Mouse (Mus musculus) testis, postnatal 14 days (tissue): ENCODE measurements around the gene Mn1.

Source experiments
- DNase-seq: peaks from one replicate; pipeline ENCODE4 v3.0.0; 2021; ENCODE audit warnings: low spot score

Mn1 gene

DNA sequence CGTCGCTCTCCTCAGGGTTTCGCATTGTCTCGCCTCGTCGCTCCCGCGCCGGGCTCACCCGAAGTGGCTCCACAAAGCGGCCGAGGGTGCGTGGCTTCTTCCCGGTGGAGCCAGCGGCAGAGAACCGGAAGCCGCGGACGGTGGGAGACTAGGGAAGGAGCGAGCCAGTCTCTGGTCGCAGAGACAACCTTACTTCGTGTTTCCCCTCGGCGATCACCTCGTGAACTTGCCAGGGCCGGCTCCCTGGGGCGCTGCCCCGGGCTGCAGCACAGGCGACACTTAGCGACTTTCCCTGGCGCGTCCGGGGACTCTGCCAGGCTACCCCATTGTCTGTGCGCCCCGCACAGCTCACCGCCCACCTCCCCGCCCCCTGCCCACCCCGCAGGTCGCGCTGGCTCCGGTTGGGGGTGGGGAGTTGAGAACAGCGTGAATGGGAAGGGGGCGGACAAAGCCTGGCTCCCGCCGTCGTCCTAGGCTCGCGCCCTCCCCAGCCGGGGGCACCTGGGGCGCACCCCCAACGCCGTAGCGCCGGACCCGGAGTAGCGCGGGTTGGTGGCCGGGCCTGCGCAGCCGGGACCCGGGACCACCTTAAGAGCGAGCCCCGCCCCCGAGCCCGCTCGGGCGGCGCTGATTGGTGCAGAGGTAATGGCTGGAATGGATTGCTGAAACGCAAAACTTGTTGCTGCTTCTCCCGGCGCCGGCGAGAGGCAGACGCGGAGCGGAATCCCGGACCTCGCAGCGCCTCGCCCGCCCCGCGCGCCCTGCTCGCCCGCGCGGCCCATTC is at the start of gene Mn1:
TSS of gene Mn1 (plus strand) at position 772 of the 784 bp plus-strand sequence.
- peak; percentile 78 for DNase-seq

DNA sequence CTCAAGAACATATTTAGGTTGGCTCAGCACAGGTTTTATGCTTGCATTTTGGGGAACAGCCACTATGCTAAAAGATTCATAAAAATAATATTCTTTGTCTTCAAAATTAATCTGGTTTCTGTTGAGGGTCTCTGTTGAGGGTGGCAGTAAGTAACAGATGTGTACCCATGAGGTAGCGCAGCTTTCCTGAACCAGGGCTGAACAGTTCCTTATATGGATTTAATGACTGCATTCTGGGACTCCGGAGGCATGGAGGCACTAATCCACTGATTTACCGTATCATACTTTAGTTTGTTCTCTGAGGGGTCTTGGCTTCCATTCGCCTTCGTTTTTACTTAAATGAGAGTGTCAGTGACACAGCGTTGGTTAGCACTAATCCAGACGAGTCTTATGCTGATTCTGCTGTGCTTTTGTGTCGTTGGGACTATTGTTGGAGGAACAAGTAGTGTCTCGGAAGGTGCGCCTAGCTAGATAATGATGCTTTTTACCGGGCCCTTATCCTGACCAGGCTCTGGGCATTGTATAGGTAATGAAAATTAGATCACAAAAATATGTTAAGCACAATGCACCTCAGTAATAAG is 49.1 kb upstream of the Mn1 start:
- no peak for DNase-seq

DNA sequence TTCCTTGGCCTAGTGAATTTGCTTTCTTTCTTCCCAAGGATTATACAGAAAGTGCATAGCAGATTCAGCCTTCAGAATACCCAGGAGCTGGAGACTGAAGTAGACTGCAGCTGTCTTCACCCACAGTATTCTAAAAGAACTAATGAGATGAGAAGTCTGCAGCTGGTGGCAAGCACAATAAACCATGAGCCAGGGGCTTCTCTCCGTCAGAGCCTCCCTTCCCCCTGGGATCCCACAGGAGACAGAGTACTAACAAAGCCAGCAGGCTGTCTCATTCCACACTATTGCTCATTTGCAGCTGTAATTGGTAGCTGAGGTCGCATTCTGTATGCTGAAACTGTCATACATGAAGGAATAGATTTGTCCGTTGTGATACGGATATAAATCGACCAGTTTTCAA is 48.6 kb upstream of the Mn1 start:
- no peak for DNase-seq

DNA sequence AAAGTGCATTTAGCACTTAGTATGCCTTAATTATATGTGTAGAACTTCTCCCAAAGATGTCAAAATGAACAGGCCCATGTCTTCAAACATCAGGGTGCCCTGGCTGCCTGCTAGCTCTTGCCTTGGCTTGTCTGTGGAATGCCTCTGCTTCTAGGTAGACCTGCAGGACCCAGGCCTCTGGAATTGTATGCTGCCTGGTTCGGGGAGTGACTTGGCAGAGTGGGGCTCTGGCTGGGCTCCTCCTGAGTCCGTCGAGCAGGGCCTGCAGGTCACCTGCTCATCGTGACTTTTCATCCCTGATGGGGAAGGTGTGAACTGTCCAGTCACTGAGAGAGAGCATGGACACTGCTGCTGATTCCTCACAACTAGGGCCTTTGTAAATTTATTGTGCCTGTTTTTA is 41.5 kb upstream of the Mn1 start:
- no peak for DNase-seq

DNA sequence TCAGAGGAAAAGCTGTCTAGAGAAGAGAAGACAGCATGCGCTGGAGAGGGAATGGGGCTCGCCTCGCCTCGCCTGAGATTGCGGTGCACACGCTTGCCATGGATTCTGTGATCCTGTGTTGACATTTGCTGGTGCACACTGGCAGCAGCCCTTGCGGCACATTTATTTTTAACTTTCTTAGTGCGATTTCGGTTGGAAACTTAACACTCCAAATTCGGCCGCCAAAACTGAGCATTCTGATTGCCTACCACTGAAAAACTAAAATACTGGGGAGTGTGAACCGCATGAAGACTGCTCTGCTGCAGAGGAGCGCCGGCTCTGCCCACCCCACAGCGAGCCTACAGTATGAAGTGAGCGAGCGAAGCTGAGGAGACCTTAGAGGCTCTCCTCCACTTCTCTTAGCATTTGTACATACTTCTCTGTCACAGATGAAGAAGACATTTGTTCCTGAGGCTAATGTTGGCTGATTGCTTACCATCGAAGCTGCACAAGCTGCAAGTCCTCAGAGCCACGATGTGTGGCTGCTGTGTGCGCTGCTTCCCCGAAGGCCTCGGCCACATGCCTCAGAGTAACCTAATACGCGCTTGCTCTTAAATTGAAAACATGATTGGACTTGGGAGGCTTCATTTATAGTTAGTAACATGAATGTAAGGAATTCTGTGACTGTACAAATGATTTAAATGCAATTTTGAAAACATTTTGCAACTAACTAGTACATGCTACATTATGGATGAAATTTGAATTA is 40.7 kb upstream of the Mn1 start:
- no peak for DNase-seq

DNA sequence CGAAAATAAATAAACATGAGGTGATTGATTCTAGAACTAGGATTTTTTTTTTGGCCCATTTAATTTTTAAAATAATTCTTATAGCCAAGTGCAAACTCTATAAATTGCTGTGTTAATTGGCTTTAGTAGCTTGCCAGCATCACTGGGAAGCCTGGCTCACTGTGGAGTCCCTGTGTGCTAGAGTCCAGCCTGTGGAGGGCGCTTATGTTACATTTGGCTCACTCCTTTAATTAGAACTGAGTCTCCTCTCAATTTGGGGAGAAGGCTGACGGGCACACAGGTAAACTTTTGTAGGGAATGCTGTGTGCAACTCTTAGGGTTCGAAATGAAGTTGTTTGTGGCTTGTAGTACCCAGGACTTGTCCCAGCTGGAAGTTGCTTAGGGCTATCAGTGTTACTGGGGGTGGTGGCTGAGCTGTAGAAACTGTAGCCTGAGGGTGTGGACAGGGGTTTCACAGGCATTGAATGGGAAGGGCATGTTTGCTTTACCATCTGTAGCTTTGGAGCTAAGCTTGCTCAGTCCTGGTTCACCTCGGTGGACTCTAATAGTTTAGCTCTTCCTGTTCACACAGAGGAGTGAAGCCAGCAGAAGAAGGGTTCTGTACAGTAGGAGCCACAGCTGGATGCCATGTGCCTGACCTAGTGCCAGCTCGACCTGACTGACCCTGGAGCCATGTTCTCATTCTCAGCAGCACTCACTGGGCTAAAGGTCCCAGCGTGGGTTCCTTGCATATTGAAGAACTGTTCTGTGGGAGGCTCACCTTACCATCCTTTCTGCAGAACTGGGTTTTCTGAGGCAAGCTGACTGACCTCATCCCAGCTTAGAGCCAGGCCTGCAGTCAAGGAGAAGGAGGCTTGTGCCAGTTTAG is 38.8 kb upstream of the Mn1 start:
- DNase-seq = no peak

DNA sequence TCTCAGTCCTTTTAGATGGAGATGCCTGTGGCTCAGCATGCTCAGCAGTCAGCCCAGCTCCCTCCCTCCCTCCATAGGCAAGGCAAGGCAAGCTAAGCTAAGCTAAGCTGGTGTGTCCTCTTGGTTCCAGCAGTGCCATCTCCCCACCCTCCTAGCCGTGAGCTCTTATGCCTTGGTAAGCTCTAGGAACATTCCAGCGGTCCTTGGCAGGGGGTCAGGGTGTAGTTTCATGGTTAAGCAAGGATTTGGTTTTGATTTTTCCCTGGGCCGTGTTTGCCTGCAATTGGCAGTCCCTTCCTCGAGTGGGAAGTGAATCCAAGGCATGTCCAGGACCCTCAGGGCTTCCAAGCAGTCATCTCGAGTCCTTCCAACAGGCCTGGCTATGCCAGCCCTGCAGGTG is 33.8 kb upstream of the Mn1 start:
- DNase-seq = no peak

DNA sequence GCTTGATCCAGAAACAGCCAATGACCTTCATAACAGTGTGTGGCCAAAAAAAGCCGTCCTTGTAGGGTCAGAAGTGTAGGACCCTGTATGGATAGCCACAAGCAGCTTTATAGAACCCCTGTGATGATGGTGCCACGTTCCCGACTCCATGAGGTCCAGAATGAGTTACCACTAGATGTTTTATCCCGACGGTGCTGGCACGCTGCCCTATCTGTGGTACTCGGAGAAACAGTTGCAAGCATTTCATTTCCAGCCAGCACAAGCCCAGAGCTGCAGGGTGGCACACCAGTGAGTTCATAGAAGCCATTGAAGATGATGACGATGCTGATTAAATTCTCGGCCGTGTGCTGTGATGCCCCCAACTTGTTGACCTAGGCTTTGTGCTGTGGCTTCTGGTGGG is 26.3 kb upstream of the Mn1 start:
- no peak for DNase-seq

DNA sequence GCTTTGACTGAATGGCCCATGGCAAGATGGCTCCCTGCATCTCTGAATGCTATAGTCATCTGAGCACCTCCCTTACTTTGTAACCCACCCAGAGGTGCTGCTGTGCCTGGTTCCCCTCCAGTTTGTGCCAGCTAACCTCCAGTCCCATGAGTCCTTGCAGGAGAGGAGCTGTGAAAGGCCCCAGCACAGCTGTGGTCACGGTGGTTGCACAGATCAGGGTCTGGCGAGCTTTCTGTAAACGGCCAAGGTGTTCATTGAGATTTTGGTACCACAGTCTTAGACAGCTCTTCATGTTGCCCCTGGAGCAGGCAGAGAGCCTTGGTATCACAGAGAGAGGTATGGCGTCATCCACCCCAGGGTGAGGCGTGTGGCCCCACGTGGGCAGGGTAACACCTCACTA is 25.7 kb upstream of the Mn1 start:
- DNase-seq = no peak

DNA sequence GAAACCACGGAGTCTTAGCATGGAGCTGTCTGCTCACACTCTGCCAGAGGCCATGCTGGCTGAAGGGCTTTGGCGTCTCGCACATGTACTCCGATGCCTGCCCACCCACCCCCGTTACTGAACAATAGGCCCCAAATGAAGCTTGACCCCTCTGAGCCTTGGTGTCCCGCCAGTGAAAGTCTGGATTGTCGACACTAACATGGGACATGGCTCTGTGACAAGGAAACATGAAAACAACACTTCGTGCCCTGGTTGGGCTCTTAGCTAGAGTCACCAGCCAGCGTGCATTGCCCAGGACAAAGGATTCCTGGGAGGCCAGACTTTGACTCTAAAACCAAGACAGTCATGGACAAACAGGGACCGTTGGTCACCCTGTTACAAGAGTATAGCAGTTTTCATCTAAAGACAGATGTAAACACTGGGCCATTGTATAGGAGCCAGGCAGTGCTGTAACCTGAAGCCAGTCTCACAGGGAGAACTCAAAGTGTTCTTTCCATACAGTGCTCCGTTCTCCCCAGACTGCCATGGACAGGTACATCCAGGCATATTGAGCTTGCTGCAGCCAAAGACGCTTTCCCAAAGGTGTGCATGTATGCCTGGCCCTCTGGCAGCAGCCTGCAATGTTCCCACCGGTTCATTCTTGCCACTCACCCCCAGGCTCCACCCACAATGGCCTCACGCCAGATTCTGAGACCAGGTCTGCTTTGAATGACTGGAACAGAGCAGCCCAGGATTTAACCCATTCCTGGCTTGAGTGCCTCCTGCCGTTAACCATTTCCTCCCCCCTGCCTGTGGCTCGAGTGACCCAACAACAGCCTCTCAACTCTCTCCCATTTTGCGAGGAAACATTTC is 23.6 kb upstream of the Mn1 start:
- DNase-seq = peak; percentile 41

DNA sequence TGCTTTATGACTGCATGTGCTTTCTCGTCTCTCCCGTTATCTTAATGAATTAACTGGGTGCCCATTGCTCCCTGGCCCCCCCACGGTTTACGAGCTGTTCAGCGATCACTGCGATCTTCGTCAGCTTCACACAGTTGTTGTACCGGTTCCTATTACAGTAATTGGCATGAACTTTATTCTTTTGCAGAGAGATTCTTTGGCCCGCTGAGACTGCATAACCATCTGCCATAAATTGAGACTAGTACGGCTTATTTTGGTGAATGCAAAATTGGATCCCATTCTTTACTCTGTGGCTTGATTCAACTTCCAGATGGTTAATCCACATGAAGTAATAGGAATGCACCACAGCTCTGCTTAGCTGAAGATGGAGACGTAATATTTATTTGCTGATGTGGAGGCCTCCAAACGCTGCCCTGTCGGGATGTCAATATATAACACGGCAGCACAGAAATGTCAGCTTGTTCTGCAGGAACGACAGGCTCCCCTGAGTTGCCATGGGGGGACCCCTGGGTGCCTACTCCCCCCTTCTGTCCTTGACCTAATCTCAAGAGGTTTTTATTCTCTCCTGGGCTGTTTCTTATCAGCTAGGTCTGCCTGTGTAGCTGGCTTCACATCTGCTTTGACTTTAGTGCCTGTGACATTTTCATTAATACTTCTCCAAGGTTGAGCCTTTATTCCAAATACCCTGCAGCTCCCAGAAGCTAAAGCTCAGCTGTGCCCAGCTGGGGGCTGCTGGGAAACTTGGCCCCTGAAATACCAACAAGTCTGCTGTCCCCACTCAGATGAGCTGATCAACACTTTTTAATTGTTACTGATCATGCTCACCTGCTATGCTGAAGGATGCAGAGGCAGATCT is 22.7 kb upstream of the Mn1 start:
- no peak for DNase-seq

DNA sequence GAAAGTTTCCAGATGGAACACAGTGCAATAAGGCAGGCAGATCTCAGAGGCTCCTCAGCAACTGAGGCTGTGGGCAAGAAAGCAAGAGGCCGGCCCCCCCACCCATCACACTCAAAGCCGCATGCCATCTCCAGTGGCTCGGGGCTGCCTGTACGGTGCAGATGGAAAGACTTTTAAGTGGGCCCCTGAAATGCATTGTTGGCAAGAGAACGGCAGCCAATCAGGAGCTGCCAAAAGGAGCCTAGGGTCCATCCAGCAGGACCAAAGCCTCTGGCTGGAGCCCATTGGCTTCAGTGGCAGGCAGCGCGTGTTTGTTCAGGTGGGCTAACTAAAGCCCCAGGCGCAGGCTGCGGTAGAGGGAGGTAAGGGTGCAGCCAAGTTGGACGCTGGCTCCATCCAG is 21.4 kb upstream of the Mn1 start:
- DNase-seq = no peak

DNA sequence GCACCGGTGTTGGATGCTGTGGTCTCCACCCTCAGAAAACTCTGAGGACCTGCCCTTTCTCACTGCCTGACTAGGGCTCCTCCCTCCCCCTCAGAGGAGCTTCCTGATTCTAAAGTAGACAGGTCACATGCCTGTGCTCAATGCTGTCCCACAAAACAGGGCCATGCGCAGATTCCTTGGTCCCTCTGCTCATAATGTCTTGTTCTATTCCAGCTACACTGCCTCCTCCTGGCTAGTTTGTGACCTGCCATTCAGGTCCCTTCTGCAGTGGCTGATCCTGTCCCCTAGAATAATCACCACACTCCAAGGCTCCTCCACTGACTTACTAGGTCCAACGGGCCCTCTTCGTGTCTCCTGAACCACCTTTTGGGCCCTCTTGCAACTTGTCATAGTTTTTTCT is 21.0 kb upstream of the Mn1 start:
- DNase-seq = no peak

DNA sequence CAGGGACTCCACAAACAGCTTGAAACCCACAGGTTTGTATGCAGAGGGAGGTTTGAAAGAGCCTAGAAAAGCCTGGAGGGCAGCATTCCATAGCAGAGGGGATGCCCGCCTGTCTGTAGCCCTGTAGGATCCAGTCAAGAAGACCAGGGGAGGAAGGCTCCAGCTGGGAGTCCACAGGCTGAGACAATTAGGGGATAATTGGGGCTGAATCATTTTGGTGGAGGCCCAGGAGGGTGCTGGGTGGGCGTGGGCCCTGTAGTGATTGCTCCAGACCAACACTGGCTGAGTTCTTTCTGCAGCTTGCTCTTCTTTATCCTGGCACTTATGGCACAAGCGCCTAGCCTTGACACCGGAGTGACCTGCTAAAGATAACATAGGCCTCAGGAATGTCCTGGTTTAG is 18.7 kb upstream of the Mn1 start:
- no peak for DNase-seq

DNA sequence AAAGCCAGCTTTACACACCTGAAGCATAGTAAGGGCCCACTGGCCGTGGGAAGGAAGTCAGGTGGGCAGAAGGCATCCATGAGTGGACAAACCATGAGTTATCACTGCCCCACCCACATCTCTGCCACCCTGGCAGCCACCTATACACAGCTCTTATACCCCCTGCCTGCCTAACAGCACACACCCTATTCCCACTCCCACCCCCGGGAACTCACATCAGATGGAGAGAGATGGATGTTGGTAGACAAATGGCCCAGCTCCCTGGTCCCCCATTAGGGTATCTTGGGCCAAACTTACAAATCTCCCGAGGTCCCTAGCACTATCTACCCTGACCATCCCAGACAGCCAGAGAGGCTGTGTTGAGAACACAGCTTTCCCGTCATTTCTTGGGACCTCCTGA is 17.9 kb upstream of the Mn1 start:
- no peak for DNase-seq

DNA sequence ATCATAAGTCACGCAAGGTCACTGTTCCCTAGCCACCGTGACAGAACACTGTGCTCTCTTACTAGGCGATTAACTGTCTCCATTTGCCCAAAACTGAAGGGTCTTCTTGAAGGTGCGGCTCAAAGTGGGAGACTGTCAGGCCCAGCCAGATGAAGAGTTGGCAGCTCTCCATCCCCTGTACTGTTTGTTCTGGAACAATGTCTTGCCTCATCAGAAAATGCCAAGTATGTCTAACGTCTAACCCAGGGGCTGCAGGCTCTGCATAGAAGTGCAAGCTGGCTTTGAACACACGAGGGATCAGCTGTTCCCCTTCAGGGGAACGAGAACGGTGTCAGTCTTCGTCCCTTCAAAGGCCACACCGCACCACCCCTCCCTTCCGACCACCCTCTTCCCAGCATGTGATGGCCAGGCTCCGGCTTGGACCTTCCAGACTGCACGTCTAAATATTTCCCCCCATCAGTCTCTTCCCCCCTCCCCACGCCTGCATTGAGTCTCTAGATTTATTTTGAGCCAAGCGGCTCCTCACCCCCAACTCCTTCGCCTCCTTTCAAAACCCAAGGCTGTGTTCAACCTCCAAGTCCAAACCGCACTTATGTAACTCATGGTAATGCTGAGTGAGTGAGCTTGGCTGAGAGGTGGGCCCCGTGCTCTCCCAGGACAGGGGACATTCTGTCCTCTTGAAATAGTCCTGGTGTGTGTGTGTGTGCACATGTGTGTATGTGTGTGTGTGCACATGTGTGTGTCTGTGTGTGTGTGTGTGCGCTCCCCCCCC is 15.1 kb upstream of the Mn1 start:
- no peak for DNase-seq

DNA sequence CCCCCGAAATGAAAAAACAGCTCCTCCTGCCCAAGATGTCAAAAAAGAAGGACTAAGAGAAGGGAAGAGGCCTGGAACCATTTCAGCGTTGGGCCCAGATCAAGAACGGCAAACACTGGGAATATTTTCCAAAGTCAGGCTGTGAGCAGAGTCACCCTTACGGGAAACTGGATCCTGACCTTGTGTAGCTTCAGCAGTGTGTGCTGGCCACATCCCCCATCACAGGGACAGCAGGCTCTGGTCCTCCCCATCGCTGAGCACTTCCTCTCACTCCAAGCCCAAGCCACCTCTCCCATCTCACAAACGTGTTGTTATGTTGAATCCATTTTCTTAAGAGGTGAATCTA is 14.5 kb upstream of the Mn1 start:
- DNase-seq = no peak

DNA sequence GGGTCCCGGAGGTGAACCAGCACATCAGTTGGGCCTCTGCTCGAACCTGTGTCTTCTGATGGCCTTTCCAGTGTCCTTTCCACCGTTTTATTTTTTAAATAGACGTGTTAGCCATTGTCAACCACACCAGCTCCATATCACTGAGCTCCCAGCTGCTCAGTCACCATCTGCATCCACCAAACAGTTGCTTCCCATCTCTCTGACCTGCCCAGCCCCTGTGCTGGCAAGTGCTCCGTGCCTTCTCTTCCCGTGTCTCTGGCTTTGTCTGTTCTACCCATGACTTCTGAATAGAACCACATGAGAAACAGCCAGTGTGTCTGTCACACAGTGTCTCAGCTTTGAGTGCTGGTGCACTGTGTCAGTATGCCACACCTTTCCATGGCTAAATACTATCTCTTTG is 12.4 kb upstream of the Mn1 start:
- DNase-seq = no peak

DNA sequence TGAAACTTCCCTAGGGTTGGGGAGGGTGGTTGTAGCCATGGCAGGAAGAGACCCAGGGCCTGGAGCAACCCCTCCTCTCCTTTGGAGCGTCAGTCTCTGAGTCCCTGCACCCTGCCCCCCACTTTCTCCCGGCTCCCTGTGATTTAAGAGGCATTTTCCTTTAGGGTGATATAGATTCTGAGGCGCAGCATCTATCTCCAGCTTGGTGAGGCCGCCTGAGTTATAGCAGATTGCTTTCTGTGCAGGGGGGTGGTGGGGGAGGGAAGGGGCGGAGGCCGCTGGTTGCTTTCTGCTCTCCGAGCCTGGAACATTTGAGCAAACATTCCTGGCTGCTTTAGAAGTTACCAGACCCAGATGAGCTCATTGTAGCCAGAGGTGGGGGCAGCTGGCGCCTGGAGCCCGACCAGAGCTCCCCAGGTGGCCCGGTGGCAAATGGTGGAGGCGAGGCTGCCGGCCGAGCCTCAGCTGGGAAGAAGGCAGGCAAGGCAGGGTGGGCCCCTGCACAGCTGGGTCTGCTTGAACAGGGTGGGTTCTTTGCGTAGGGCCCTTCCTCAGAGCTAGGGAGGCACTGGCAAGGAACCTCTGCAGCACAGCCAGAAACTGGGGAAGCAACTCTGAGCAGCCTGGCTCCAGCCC is 8.6 kb upstream of the Mn1 start:
- no peak for DNase-seq
